Mouse (Mus musculus): Measurements from ENCODE around the gene Acsl4.

DNA sequence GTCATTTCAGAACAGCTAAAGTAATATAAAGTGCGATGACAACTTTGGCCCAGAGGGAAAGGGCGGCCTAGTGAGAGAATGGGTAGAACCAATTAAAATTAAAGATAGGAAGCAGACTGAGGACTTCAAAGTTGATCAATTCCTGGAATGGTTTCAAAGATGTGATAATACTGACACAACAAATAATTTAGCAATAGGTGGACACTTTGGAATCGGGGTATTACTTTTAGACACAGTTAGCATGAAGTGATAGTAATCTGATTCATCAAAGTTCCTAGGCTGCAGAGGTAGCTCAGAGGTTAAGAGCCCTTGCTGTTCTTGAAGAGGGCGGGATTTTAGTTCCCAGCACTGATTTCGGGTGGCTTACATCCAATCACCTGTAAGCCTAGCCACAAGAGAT is 54.8 kb downstream of the Acsl4 start:
- TF ChIP-seq POLR2A (IDR thresholded peaks at IDR 0.05; ENCODE audit: control insufficient read depth, low read depth, low read length) (no peak), CTCF (IDR thresholded peaks at IDR 0.05; ENCODE audit: control insufficient read depth, insufficient read depth, insufficient replicate concordance, low read depth, low read length) (no peak)
